Mouse (Mus musculus) lung, postnatal 14 days (tissue): Measurements from ENCODE around the gene Cd52.

Experiments used
- DNase-seq: peaks from one replicate; pipeline ENCODE4 v3.0.0; 2021

Gene Cd52

GRCm38 (mm10) chr4:134089029-134089428 is 5.9 kb downstream of the Cd52 start:
- DNase-seq, result no peak

GRCm38 (mm10) chr4:134087412-134087811 is 7.5 kb downstream of the Cd52 start:
- peak; percentile 49 for DNase-seq

- no peak for DNase-seq
Observed at GRCm38 (mm10) chr4:134084999-134085398, 9.9 kb downstream of the Cd52 start.

- no peak for DNase-seq
Observed at GRCm38 (mm10) chr4:134082460-134082859, 12.4 kb downstream of the Cd52 start.

GRCm38 (mm10) chr4:134081730-134082386 is 13.0 kb downstream of the Cd52 start:
- peak; percentile 78 for DNase-seq

- DNase-seq, result no peak
Observed at GRCm38 (mm10) chr4:134080674-134081073, 14.2 kb downstream of the Cd52 start.

GRCm38 (mm10) chr4:134078694-134079093 is 16.2 kb downstream of the Cd52 start:
- DNase-seq, result peak; percentile 54

- DNase-seq, result no peak
Observed at GRCm38 (mm10) chr4:134068793-134069580, 25.9 kb downstream of the Cd52 start.

GRCm38 (mm10) chr4:134067833-134068544 is 26.9 kb downstream of the Cd52 start:
- DNase-seq, result no peak

- no peak for DNase-seq
Observed at GRCm38 (mm10) chr4:134067383-134067782, 27.5 kb downstream of the Cd52 start.

GRCm38 (mm10) chr4:134065431-134066004 is 29.4 kb downstream of the Cd52 start:
- DNase-seq, result peak; percentile 10

GRCm38 (mm10) chr4:134062561-134062960 is 32.3 kb downstream of the Cd52 start:
- DNase-seq, result no peak

GRCm38 (mm10) chr4:134061944-134062446 is 32.9 kb downstream of the Cd52 start:
- no peak for DNase-seq

- no peak for DNase-seq
Observed at GRCm38 (mm10) chr4:134061166-134061830, 33.6 kb downstream of the Cd52 start.

- DNase-seq, result no peak
Observed at GRCm38 (mm10) chr4:134060135-134060865, 34.6 kb downstream of the Cd52 start, which contains the start of gene Crybg2. Gene Crybg2, plus strand, starts transcription at chr4:134060815.

- no peak for DNase-seq
Observed at GRCm38 (mm10) chr4:134058908-134059307, 36.0 kb downstream of the Cd52 start.

GRCm38 (mm10) chr4:134058166-134058715 is 36.6 kb downstream of the Cd52 start:
- DNase-seq, result no peak

- no peak for DNase-seq
Observed at GRCm38 (mm10) chr4:134053538-134053937, 41.3 kb downstream of the Cd52 start, which contains the start of gene Zfp683. Gene Zfp683, plus strand, starts transcription at chr4:134053838.

- DNase-seq, result peak; percentile 47
Observed at GRCm38 (mm10) chr4:134052560-134052959, 42.3 kb downstream of the Cd52 start.

GRCm38 (mm10) chr4:134051912-134052311 is 43.0 kb downstream of the Cd52 start:
- no peak for DNase-seq

- no peak for DNase-seq
Observed at GRCm38 (mm10) chr4:134047648-134048047, 47.2 kb downstream of the Cd52 start.
